Mouse (Mus musculus): ENCODE measurements at regions not wholly inside any gene's neighbourhood (a gene's known extent, or its start where the extent isn't known, plus 50 kb on each side); places are given as distances from the start of the nearest gene placed in this dataset.

DNA sequence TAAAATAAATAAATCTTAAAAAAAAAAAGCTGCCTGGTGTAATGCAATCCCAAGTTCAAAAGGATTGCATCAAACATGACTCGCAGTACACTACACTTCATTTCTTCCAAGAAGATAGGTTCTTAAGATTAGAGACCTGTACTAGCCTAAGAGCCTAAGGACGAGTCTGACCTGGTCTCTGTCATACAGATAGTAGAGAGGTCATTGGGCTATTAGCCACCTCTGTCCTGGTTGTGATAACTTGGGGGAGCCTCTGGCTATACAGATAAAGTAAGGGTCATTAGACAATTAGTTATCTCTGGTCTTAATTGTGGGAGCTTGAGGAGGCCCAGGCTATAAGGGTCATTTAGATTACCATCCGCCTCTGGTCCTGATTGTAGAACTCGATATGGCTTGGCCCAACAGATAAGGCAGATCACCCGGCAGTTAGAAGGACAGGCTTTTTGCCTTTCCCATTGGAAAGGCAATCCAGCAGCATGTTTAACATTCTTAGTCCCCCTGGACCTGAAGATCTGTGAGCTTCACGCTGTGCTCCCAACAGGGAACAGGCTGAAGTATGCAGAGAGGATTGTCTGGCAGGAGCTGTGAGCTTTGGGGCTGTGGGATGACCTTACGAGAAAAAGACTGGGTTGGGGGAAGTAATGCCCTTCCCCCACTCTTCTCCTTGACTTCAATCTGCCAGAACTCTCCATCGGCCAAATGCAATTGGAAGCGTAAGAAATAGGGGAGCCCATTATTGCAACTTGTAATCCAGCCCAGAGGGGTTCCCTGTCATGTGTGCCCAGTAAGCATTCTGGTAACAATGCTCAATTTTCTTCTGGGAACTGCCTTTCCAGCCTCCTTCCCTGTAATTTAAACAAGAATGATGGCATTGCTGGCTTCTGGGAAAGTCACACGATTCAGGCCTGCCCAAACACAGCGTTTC is 199.0 kb upstream of the Jmjd1c start:
- ATAC-seq (ENCODE audit: insufficient read depth, low FRiP score, low TSS enrichment): no peak
- H3K9me3 ChIP-seq (ENCODE audit: control insufficient read depth, low read length): no peaks in the 10 kb centered on the region
- no peak overlapping the region for H3K4me2 ChIP-seq (ENCODE audit: low read depth)
- no peak overlapping the region for H3K27ac ChIP-seq (ENCODE audit: low read depth, low read length)
- DNase-seq (ENCODE audit: low spot score): no peak
- H3K4me3 ChIP-seq (ENCODE audit: low read depth, low read length): no peak overlapping the region
- 22% methylated on average over 11 of the region's 11 CpGs for WGBS
- H3K27me3 ChIP-seq (ENCODE audit: control insufficient read depth, insufficient read depth, low read length): no peaks in the 10 kb centered on the region
- H3K36me3 ChIP-seq (ENCODE audit: control insufficient read depth, insufficient read depth, low read length): no peaks in the 10 kb centered on the region
- H3K9ac ChIP-seq (ENCODE audit: low read length): no peak overlapping the region
- H3K4me1 ChIP-seq (ENCODE audit: control insufficient read depth, insufficient read depth, low read length): 0 out of 2 replicates have a peak, but pooled peaks cover 5% of the 10 kb centered on the region

DNA sequence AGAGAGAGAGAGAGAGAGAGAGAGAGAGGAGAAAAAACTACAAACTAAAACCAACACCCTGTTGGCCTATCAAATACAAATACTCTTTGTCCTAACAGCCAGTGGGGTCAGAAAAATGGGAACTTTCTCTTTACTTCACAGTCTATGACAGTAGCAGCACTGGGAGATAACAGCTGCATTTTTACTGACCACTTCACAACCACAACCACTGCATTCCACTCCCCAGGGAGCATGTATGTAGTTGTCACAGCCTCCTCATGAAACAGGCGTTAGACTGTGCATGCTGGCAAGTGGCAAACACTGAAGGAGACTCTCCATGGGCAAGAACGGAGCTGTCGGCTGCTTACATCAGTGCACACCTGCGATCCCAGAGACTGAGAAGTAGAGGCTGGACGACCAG is 196.2 kb upstream of the Jmjd1c start:
- Histone ChIP-seq H3K4me3 (ENCODE audit: low read depth, low read length) (no peak overlapping the region), H3K27me3 (ENCODE audit: control insufficient read depth, insufficient read depth, low read length) (no peaks in the 10 kb centered on the region), H3K4me2 (ENCODE audit: low read depth) (no peak overlapping the region), H3K9ac (ENCODE audit: low read length) (no peak overlapping the region), H3K27ac (ENCODE audit: low read depth, low read length) (no peak overlapping the region), H3K4me1 (ENCODE audit: control insufficient read depth, insufficient read depth, low read length) (0 out of 2 replicates have a peak, but pooled peaks cover 5% of the 10 kb centered on the region), H3K36me3 (ENCODE audit: control insufficient read depth, insufficient read depth, low read length) (no peaks in the 10 kb centered on the region), H3K9me3 (ENCODE audit: control insufficient read depth, low read length) (no peaks in the 10 kb centered on the region)
- WGBS: 89% methylated on average over 5 of the region's 5 CpGs
- ATAC-seq (ENCODE audit: insufficient read depth, low FRiP score, low TSS enrichment) (no peak), DNase-seq (ENCODE audit: low spot score) (no peak)

DNA sequence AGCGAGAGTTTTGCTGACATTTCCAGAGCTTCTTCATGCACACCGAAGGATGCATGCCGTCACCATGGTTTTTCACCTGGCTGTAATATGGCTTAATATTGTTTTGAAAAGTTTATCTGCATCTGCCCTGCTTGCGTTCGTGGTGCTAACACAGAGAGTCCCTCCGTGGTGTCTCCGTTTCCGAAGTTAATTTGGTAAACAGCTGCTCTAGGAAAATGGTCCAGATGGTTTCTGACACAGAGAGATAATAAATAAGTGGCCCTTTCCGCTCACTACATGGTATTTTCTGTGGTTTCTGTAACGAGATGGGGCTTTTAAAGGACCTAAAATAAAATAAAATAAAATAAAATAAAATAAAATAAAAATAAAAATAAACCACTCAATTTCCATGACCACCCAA is 195.1 kb upstream of the Jmjd1c start:
- no peak overlapping the region for H3K9ac ChIP-seq (ENCODE audit: low read length)
- H3K36me3 ChIP-seq (ENCODE audit: control insufficient read depth, insufficient read depth, low read length): no peaks in the 10 kb centered on the region
- no peak for ATAC-seq (ENCODE audit: insufficient read depth, low FRiP score, low TSS enrichment)
- no peaks in the 10 kb centered on the region for H3K27me3 ChIP-seq (ENCODE audit: control insufficient read depth, insufficient read depth, low read length)
- H3K4me2 ChIP-seq (ENCODE audit: low read depth): no peak overlapping the region
- 0 out of 2 replicates have a peak, but pooled peaks cover 5% of the 10 kb centered on the region for H3K4me1 ChIP-seq (ENCODE audit: control insufficient read depth, insufficient read depth, low read length)
- no peaks in the 10 kb centered on the region for H3K9me3 ChIP-seq (ENCODE audit: control insufficient read depth, low read length)
- no peak overlapping the region for H3K27ac ChIP-seq (ENCODE audit: low read depth, low read length)
- WGBS: 57% methylated on average over 10 of the region's 10 CpGs
- no peak for DNase-seq (ENCODE audit: low spot score)
- H3K4me3 ChIP-seq (ENCODE audit: low read depth, low read length): no peak overlapping the region

DNA sequence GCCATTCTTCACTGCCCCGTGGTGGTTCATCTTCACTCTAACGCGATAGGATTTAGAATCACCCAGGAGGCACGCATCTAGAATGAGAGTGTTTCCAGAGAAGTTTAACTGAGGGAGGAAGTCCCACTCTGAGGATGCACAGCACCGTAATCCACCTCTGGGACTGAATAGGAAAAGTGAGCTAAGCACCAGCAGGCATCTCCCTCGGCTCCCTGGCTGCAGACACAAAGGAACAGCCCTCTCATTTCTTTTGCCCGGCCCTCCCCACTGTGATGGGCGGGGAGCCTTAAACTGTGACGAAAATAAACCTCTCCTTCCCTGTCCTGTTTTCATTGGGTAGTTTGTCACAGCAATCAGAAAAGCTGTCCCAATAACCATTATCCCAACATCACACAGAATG is 194.1 kb upstream of the Jmjd1c start:
- no peak overlapping the region for H3K27ac ChIP-seq (ENCODE audit: low read depth, low read length)
- no peak for DNase-seq (ENCODE audit: low spot score)
- H3K36me3 ChIP-seq (ENCODE audit: control insufficient read depth, insufficient read depth, low read length): no peaks in the 10 kb centered on the region
- 0 out of 2 replicates have a peak, but pooled peaks cover 5% of the 10 kb centered on the region for H3K4me1 ChIP-seq (ENCODE audit: control insufficient read depth, insufficient read depth, low read length)
- peak overlapping the region; percentile 40 for H3K4me2 ChIP-seq (ENCODE audit: low read depth)
- H3K27me3 ChIP-seq (ENCODE audit: control insufficient read depth, insufficient read depth, low read length): no peaks in the 10 kb centered on the region
- WGBS: 4% methylated on average over 9 of the region's 9 CpGs
- ATAC-seq (ENCODE audit: insufficient read depth, low FRiP score, low TSS enrichment): peak; percentile 53
- peak overlapping the region; percentile 6 for H3K4me3 ChIP-seq (ENCODE audit: low read depth, low read length)
- H3K9ac ChIP-seq (ENCODE audit: low read length): peak overlapping the region; percentile 9
- H3K9me3 ChIP-seq (ENCODE audit: control insufficient read depth, low read length): no peaks in the 10 kb centered on the region

DNA sequence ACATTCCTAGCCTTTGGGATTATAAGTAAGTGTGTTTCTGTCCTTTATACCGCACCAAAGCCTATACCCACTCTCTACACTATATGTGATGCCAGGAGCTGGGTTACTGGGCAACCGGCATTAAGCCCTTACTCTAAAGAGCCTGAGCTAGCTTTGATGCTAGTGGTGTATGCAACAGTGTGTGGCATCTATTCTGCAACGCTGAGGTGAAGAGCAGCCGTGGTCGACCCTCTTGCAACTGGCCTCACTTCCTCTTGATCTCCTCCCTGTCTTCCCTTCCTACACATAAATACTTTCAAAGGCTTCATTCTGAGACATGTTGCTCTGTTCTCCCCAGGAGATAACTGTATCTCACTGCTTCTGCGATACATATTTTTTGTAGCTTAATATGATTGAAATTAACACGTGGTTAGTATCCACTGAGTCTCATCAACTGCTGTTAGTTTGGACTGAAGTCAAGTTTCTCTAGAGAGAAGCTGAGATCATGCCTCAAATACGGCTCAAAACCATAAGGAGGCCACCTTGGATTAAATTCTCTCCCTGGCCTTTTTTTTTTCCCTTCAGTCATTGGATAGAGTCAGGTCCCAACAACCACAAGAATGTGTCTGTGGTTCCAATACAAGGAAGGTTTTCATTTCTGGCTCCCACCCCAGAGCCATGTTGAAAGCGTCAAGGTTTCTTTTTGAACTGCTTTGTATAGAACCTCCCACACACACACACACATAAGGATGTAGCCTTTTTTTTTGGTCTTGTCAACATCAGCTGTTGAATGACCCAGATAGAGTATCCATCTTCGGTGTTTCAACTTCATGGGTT is 191.2 kb upstream of the Jmjd1c start:
- Histone ChIP-seq H3K27me3 (ENCODE audit: control insufficient read depth, insufficient read depth, low read length) (no peaks in the 10 kb centered on the region), H3K27ac (ENCODE audit: low read depth, low read length) (no peak overlapping the region), H3K9ac (ENCODE audit: low read length) (no peak overlapping the region), H3K4me3 (ENCODE audit: low read depth, low read length) (no peak overlapping the region), H3K36me3 (ENCODE audit: control insufficient read depth, insufficient read depth, low read length) (no peaks in the 10 kb centered on the region), H3K4me1 (ENCODE audit: control insufficient read depth, insufficient read depth, low read length) (no peaks in the 10 kb centered on the region), H3K9me3 (ENCODE audit: control insufficient read depth, low read length) (no peaks in the 10 kb centered on the region), H3K4me2 (ENCODE audit: low read depth) (no peak overlapping the region)
- WGBS: 87% methylated on average over 10 of the region's 10 CpGs
- no peak for DNase-seq (ENCODE audit: low spot score)
- no peak for ATAC-seq (ENCODE audit: insufficient read depth, low FRiP score, low TSS enrichment)

DNA sequence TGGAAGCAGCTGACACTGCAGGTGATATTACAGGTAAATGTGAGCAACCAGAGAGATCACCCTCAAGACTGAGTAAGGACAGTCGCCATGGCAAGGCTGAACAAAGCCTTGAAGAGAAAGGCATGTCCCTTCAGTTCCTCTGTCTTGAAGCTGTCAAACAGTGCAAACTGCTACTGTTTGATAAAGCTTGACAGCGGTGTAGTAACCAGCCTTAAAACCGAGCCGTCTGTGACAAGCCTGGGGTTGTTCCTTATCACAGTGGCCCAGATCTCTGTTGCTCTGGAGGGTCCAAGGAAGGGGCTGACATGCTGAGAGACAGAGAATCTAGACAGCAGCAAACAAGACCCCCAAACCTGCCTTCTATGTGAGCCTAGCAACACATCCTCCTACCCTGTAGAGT is 188.1 kb upstream of the Jmjd1c start:
- Histone ChIP-seq H3K4me2 (ENCODE audit: low read depth) (no peak overlapping the region), H3K9me3 (ENCODE audit: control insufficient read depth, low read length) (no peaks in the 10 kb centered on the region), H3K4me3 (ENCODE audit: low read depth, low read length) (no peak overlapping the region), H3K9ac (ENCODE audit: low read length) (no peak overlapping the region), H3K4me1 (ENCODE audit: control insufficient read depth, insufficient read depth, low read length) (peaks cover 5% of the 10 kb centered on the region; the same call in 1 of the 2 replicates), H3K27me3 (ENCODE audit: control insufficient read depth, insufficient read depth, low read length) (no peaks in the 10 kb centered on the region), H3K36me3 (ENCODE audit: control insufficient read depth, insufficient read depth, low read length) (no peaks in the 10 kb centered on the region), H3K27ac (ENCODE audit: low read depth, low read length) (no peak overlapping the region)
- no peak for DNase-seq (ENCODE audit: low spot score)
- no peak for ATAC-seq (ENCODE audit: insufficient read depth, low FRiP score, low TSS enrichment)
- WGBS: 78% methylated on average over 4 of the region's 4 CpGs

DNA sequence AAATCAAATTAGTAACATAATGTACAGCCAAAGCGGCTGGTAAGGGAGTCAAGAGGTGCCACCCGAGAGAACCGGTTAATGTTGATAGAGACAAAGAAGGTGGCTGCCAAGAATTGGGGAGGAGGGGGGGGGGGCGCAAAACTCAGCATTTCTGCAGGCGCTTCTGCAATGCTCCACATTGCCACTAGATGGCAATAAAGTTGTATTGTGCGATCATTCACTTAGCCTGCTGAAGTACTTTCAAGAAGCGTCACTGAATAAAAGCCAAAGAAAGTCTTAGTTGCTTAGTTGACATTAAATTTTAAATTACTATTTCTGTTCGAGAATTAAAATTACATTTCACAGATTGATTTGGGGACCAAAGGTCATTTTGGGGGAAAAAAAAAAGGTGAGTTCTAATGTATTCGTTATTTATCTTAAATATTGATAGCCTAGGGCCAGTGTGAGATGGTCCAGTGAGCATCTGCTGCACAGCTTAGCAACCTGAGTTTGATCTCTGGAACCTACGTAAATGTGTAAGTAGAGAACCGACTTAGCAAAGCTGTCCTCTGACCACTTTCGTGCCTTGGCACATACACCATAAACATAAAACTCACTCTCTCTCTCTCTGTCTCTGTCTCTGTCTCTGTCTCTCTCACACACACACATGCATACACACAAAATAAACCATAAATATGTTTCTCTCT is 186.6 kb upstream of the Jmjd1c start:
- Histone ChIP-seq H3K27me3 (ENCODE audit: control insufficient read depth, insufficient read depth, low read length) (no peaks in the 10 kb centered on the region), H3K4me1 (ENCODE audit: control insufficient read depth, insufficient read depth, low read length) (peaks cover 9% of the 10 kb centered on the region), H3K27ac (ENCODE audit: low read depth, low read length) (no peak overlapping the region), H3K9me3 (ENCODE audit: control insufficient read depth, low read length) (no peaks in the 10 kb centered on the region), H3K4me2 (ENCODE audit: low read depth) (no peak overlapping the region), H3K4me3 (ENCODE audit: low read depth, low read length) (no peak overlapping the region), H3K9ac (ENCODE audit: low read length) (no peak overlapping the region), H3K36me3 (ENCODE audit: control insufficient read depth, insufficient read depth, low read length) (no peaks in the 10 kb centered on the region)
- WGBS: 15% methylated on average over 12 of the region's 12 CpGs
- peak; percentile 76 for DNase-seq (ENCODE audit: low spot score)
- ATAC-seq (ENCODE audit: insufficient read depth, low FRiP score, low TSS enrichment): no peak

DNA sequence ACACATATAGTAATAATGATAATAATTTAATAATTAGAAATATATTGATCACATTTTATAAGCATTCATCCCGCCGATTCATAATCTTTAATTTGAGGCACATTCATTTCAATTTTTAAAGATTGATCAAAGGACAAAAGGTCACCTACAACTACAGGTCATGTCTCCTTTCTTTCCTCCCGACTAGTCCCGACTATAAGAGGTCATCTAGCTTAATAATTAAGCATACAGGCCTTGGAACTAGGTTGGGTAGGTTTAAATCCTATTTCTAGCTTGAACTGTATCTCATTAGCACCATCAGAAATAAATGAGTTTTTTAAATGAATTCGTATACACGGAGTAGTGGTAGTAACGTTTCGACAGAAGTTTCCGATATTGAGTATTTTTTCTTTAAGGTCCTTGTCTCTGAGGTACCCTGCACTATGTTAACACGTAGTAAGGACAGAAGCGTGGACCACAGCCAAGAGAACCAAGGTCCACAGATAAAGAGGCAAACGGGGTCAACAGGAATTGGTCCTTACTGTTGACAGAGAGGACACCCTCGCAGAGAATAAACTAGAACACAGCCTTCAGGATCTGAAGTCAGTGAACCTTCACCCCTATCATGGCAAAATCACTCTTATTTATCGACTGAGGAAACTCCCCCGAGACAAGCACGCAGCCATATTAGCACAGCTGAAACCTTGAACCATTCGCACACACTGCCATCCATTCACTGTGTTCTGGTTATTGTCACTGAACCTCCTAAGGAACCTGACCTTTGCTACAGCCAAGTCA is 185.8 kb upstream of the Jmjd1c start:
- 72% methylated on average over 17 of the region's 17 CpGs for WGBS

More for the DNA sequence above, 185.8 kb upstream of the Jmjd1c start:
- no peaks in the 10 kb centered on the region for H3K27me3 ChIP-seq (ENCODE audit: control insufficient read depth, insufficient read depth, low read length)
- DNase-seq (ENCODE audit: low spot score) (no peak), ATAC-seq (ENCODE audit: insufficient read depth, low FRiP score, low TSS enrichment) (no peak)
- H3K4me1 ChIP-seq (ENCODE audit: control insufficient read depth, insufficient read depth, low read length): peaks cover 15% of the 10 kb centered on the region
- H3K4me2 ChIP-seq (ENCODE audit: low read depth): no peak overlapping the region
- H3K27ac ChIP-seq (ENCODE audit: low read depth, low read length): no peak overlapping the region
- H3K36me3 ChIP-seq (ENCODE audit: control insufficient read depth, insufficient read depth, low read length): no peaks in the 10 kb centered on the region
- no peaks in the 10 kb centered on the region for H3K9me3 ChIP-seq (ENCODE audit: control insufficient read depth, low read length)
- no peak overlapping the region for H3K9ac ChIP-seq (ENCODE audit: low read length)
- no peak overlapping the region for H3K4me3 ChIP-seq (ENCODE audit: low read depth, low read length)
